Mouse (Mus musculus): ENCODE data around the gene Sp6. TPM values are rescaled to one million over a fixed set of nuclear protein-coding genes. Genes with fewer than 3 reads are reported as not detected.

Sp6 gene
- 0.13 and 0.56 TPM in 2 replicates for polyA plus RNA-seq (2012; rRNA removed; ENCODE audit: low replicate concordance)

DNA sequence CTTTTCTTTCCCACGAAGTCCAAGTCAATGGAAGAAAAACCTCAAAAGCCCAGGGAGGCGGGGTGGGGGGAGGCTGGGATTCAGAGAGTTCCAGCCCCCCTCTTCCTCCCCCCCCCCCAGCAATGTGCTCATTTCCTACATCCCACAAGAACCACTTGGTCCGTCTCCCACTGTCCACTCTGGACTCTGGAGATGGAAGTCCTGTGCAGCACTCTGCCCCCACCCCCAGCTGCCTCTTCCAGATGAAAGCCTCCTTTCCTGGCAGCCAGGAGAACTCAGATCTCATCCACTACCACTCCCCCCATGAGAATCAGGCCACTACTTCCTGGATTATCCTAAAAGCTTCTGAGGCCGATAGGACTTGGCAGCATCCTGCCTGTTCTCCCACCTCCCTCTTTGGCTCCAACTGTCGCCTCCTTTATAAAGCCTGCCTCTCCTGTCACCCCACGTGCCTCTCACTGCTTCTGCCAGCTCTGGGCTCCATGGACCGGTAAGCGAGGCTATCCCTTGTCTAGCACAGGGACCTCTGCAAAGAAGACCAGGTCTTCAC is at the start of gene Sp6:
Gene Sp6 (plus strand): TSS at position 274 of the 550 bp plus-strand sequence.

DNA sequence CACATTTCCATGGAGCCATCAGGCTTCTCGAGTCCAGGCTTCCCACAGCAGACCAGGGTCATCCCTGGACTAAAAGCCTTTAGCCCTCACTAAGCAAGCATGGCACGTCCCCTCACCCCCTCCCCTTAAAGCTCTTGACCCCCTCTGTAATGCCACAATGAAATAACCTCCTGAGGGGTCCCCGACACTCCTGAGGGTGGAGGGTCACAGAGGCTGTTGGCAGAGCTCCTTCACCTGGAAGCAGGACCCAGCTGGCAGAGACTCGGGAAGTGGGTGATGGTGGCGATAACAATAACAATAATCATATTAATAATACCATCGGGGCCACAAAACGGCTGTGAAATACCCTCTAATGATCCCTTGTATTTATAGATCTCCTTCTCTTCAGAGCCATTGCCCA is 30.3 kb upstream of the Sp6 start, which contains the start of gene Sp2:
Gene Sp2 (minus strand): TSS at position 101 of the 400 bp plus-strand sequence.

GRCm38 (mm10) chr11:97029686-97030417 is 16.7 kb downstream of the Sp6 start, which contains the start of gene Scrn2:
Scrn2 (plus strand) TSS chr11:97029938.

GRCm38 (mm10) chr11:97041022-97041899 is 28.1 kb downstream of the Sp6 start, which contains the start of the genes Lrrc46 and Mrpl10:
Lrrc46 (minus strand) TSS chr11:97041407.
Mrpl10 (plus strand) TSS chr11:97041560.

DNA sequence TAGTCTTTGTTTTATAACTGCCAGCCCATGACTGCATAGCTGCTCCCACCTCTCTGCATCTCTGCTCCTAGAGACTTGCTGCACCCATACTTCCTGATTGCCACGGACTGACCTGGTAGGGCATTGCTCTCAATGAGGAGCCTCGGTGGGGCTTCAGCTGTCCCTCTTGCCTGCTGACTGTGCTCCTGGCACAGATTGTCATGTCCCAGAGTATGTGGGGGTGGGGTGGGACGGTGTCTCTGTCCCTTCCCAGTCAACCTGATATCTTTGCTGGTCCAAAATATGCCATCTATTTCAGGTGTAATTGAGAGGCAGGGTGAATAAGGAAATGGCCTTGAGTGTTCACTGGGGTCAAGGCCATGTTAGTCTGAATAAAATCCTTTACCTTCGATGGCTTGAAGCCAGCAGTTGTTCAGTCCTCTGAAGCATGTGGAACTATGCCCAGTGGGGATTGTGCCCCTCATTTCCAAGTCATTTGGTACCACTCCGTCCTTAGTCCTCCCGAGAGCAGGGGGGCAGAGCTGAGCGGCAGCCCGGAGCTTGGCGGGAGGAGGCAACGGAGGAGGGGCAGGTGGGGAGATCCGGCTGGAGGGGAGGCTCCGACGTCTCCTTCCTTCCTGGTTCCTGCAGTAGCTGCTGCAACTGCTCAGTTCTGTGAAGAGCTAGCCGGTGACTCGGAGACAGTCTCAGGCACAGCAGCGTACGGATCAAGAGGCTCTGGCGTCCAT is 37.2 kb downstream of the Sp6 start, which contains the start of gene Osbpl7:
Gene Osbpl7 (plus strand): TSS at position 413 of the 728 bp plus-strand sequence.

Other genes with a start within 250 kb of the Sp6 start
- 11.2 and 12.9 TPM in 2 replicates for gene Snx11, start 235.8 kb upstream of the Sp6 start, polyA plus RNA-seq (2012; rRNA removed; ENCODE audit: low replicate concordance)
- 13.6 and 30.0 TPM in 2 replicates for gene Cbx1, start 224.3 kb upstream of the Sp6 start, polyA plus RNA-seq (2012; rRNA removed; ENCODE audit: low replicate concordance)
- 90.9 and 94.9 TPM in 2 replicates for gene Nfe2l1, start 183.4 kb upstream of the Sp6 start, polyA plus RNA-seq (2012; rRNA removed; ENCODE audit: low replicate concordance)
- 15.0 and 21.7 TPM in 2 replicates for gene Copz2, start 163.5 kb upstream of the Sp6 start, polyA plus RNA-seq (2012; rRNA removed; ENCODE audit: low replicate concordance)
- gene Cdk5rap3, start 96.9 kb upstream of the Sp6 start, polyA plus RNA-seq (2012; rRNA removed; ENCODE audit: low replicate concordance) = 26.8 and 31.3 TPM in 2 replicates
- gene Prr15l, start 85.3 kb upstream of the Sp6 start, polyA plus RNA-seq (2012; rRNA removed; ENCODE audit: low replicate concordance) = 171 and 324 TPM in 2 replicates
- gene Pnpo, start 69.4 kb upstream of the Sp6 start, polyA plus RNA-seq (2012; rRNA removed; ENCODE audit: low replicate concordance) = 58.4 and 64.1 TPM in 2 replicates
- gene Sp2, start 30.4 kb upstream of the Sp6 start, polyA plus RNA-seq (2012; rRNA removed; ENCODE audit: low replicate concordance) = 12.0 and 15.1 TPM in 2 replicates
- 42.2 and 72.9 TPM in 2 replicates for gene Scrn2, start 16.5 kb downstream of the Sp6 start, polyA plus RNA-seq (2012; rRNA removed; ENCODE audit: low replicate concordance)
- gene Lrrc46, start 28.0 kb downstream of the Sp6 start, polyA plus RNA-seq (2012; rRNA removed; ENCODE audit: low replicate concordance) = 0.20 TPM in 1 of 2 replicates, not detected in the other
- 68.7 and 98.1 TPM in 2 replicates for gene Mrpl10, start 28.2 kb downstream of the Sp6 start, polyA plus RNA-seq (2012; rRNA removed; ENCODE audit: low replicate concordance)
- gene Osbpl7, start 37.2 kb downstream of the Sp6 start, polyA plus RNA-seq (2012; rRNA removed; ENCODE audit: low replicate concordance) = 21.8 and 23.0 TPM in 2 replicates
- gene Tbx21, start 101.9 kb downstream of the Sp6 start, polyA plus RNA-seq (2012; rRNA removed; ENCODE audit: low replicate concordance) = 0.54 and 2.3 TPM in 2 replicates
- gene Tbkbp1, start 138.1 kb downstream of the Sp6 start, polyA plus RNA-seq (2012; rRNA removed; ENCODE audit: low replicate concordance) = 8.4 and 14.9 TPM in 2 replicates
- gene Kpnb1, start 174.5 kb downstream of the Sp6 start, polyA plus RNA-seq (2012; rRNA removed; ENCODE audit: low replicate concordance) = 4.6 and 7.9 TPM in 2 replicates